Mouse (Mus musculus): ENCODE measurements around the gene Slit1. TPM values are rescaled to one million over a fixed set of nuclear protein-coding genes. Genes with fewer than 3 reads are reported as not detected.

Gene Slit1
- polyA plus RNA-seq, 1 experiment from 2014 or later, result 1.1 TPM

DNA sequence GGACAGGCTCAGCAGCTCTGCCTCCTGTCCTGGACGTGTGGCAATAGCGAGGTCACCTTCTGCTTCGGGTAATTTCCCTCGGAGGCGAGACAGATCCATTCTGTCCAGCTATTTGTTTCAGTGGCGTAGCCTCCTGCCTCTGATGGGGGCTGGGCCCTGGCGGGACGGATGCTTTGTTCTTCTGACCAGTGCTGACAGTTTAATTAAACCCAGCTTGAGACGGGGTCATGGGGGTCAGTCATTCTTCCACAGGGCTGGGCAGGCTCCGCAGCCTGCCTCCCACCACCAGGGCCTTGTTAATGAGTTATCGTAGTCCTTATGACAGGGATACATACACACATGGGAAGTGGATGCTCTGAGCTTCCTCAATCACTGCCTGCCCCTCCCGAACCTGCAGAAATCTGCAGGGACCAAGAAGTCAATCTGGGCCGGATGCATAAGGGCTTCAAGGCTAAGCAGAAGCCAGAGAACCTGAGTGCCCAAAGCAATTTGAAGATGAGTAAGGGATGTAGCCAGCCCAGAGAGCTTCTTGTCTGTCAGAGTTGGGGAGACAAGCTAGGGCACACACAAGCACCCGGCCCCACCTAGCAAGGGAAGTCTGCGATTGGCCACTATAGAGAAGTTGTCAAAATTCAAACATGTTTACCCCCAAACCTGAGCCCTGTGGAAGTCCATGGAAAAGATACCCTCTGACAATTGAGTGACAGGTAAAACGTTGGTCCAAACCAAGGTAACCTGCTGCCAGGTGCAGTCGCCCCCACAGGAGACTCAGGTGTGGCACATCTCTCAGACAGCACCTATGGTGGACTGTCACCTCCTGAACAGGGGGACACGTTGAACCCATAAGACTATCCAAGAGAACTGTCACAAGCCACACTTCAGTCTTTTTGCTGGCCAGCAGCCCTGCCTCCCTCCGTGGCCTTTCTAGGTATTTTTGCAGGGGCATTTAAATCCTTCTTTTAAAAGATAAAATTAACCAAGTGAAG lies 26.9 kb downstream of the Slit1 start:
- H3K27ac ChIP-seq, result peak overlapping the region; percentile 71
- no peaks in the 10 kb centered on the region for H3K9me3 ChIP-seq (replicated peaks)
- peaks cover 52% of the 10 kb centered on the region for H3K4me1 ChIP-seq
- H3K27me3 ChIP-seq (ENCODE audit: low read depth, poor library complexity, severe bottlenecking), result peaks cover 69% of the 10 kb centered on the region
- peak overlapping the region; percentile 23; the same call in 1 of the 2 replicates for H3K4me3 ChIP-seq
- DNase-seq (ENCODE audit: low spot score), result peak; percentile 86
- 21% methylated on average over 19 of the region's 19 CpGs for WGBS
- no peaks in the 10 kb centered on the region for H3K36me3 ChIP-seq

DNA sequence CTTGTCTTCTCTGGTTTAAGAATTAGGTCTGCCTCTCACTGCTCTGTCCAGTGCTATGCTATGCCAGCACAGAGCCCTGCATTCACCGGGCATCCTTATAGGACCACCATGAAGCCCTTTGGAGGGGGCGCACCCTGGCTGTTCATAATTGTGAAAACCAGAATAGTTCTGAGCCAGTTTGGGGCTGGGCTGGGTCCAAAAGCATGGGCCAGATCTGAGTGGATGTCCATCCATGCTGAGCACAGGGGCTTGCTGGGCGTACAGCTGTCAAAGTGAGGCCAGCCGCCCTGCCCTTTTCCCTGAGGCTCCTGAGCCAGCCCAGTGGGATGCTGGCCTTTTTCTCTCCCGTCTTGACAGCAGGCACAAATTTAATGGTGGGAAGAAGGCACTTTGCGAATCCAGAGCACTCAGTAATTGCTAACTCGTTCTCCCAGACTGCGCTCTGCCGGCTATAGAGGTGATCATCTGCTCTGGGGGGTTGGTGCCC lies 29.0 kb downstream of the Slit1 start:
- Histone ChIP-seq H3K27ac (no peak overlapping the region), H3K4me1 (peaks cover 52% of the 10 kb centered on the region), H3K27me3 (ENCODE audit: low read depth, poor library complexity, severe bottlenecking) (peaks cover 71% of the 10 kb centered on the region), H3K36me3 (no peaks in the 10 kb centered on the region), H3K9me3 (replicated peaks) (no peaks in the 10 kb centered on the region), H3K4me3 (no peak overlapping the region)
- WGBS, result 29% methylated on average over 9 of the region's 9 CpGs
- DNase-seq (ENCODE audit: low spot score), result no peak

DNA sequence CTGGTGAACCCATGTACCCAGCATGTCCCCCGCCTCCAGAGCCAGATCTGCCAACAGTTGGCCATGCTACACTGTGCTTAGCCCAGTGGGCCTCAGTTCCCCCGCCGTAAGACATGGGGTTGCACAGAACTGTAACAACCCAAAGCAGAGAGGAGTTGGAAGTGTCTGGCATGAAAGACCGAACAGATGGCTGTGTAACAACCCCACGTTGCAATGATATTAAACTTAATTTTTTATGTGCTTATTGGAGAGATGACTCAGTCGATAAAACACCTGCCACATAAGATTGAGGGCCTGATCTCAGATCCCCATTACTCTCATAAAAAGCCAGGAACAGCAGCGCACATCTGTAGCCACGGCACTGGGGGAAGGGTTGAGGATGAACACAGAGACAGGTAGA lies 30.6 kb downstream of the Slit1 start:
- Histone ChIP-seq H3K4me3 (no peak overlapping the region), H3K27me3 (ENCODE audit: low read depth, poor library complexity, severe bottlenecking) (peaks cover 60% of the 10 kb centered on the region), H3K4me1 (peaks cover 37% of the 10 kb centered on the region), H3K27ac (no peak overlapping the region), H3K9me3 (replicated peaks) (no peaks in the 10 kb centered on the region), H3K36me3 (no peaks in the 10 kb centered on the region)
- DNase-seq (ENCODE audit: low spot score), result no peak
- WGBS, result 93% methylated on average over 8 of the region's 8 CpGs

DNA sequence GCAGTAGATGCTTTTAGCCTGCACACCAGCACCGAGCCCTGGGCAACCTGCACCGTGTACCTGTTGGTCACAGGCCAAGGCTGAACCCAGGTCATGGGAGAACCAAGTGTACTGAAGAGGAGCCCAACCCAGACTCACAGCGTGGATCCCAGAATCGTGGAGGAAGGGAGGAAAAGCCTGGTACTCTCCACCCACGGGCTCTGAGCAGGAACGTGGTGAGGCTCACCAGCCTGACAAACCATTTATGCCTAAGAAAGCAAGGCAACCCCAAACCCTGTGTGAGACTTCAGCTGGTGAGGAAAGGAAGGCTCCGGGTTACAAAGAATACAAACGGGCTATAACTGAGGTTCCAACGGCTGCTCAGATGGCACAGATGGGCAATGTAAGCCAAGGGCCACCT lies 31.8 kb downstream of the Slit1 start:
- no peak overlapping the region for H3K27ac ChIP-seq
- DNase-seq (ENCODE audit: low spot score), result no peak
- peaks cover 37% of the 10 kb centered on the region for H3K4me1 ChIP-seq
- H3K4me3 ChIP-seq, result no peak overlapping the region
- WGBS, result 88% methylated on average over 9 of the region's 9 CpGs
- no peaks in the 10 kb centered on the region for H3K9me3 ChIP-seq (replicated peaks)
- peaks cover 58% of the 10 kb centered on the region for H3K27me3 ChIP-seq (ENCODE audit: low read depth, poor library complexity, severe bottlenecking)
- H3K36me3 ChIP-seq, result no peaks in the 10 kb centered on the region

DNA sequence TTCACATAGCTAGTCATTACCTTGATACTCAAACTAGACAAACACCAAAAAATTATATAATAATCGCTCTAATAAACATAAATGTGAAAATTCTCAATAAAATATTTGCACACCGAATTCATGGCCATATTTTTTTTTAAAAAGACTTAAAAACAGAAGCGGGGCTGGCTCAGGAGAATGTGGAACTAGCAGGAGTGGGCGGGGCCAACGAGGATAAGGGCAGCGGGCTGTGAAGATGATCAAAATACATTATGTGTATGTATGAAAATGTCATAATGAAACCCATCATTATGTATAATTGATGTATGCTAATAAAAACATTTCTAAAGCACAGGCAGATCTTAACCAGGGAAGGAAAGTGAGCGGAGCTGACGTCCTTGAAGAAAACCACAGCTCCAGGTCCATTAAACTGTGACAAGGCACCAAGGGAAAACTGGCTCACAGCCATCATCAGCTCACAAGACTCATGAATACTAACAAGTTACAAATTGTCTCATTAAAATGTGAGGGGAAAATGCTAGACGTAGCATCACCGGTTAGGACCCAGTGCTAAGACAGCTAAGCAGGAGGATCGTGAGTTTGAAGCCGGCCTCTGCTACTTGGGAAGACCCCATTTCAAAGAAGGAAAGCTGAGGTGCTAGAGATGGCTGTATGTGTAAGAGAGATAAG lies 33.8 kb downstream of the Slit1 start:
- no peaks in the 10 kb centered on the region for H3K36me3 ChIP-seq
- DNase-seq (ENCODE audit: low spot score), result no peak
- H3K4me1 ChIP-seq, result peaks cover 31% of the 10 kb centered on the region
- no peak overlapping the region for H3K27ac ChIP-seq
- no peak overlapping the region for H3K4me3 ChIP-seq
- WGBS, result 91% methylated on average over 12 of the region's 12 CpGs
- peaks cover 66% of the 10 kb centered on the region for H3K27me3 ChIP-seq (ENCODE audit: low read depth, poor library complexity, severe bottlenecking)
- no peaks in the 10 kb centered on the region for H3K9me3 ChIP-seq (replicated peaks)

DNA sequence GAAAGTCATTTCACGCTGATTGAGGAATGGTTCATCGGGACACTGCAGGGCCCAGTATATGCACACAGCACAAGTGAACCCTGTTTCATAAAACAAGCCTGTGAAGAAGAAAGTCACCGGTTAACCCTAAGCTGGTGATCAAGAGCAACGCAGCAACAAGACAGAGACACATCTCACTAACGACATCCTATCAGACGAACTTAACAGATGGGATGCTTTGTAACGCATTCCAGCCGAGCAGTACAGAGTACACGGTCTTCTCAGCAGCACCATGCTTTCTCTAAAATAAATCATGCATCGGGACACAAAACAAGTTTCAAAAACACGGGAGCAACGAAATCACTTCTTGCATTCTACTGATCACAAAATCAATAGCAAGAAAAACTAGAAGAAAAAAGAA lies 35.6 kb downstream of the Slit1 start:
- Histone ChIP-seq H3K9me3 (replicated peaks) (no peaks in the 10 kb centered on the region), H3K27ac (no peak overlapping the region), H3K4me3 (no peak overlapping the region), H3K36me3 (no peaks in the 10 kb centered on the region), H3K27me3 (ENCODE audit: low read depth, poor library complexity, severe bottlenecking) (peaks cover 60% of the 10 kb centered on the region), H3K4me1 (peaks cover 27% of the 10 kb centered on the region)
- WGBS, result 30% methylated on average over 12 of the region's 12 CpGs
- no peak for DNase-seq (ENCODE audit: low spot score)

DNA sequence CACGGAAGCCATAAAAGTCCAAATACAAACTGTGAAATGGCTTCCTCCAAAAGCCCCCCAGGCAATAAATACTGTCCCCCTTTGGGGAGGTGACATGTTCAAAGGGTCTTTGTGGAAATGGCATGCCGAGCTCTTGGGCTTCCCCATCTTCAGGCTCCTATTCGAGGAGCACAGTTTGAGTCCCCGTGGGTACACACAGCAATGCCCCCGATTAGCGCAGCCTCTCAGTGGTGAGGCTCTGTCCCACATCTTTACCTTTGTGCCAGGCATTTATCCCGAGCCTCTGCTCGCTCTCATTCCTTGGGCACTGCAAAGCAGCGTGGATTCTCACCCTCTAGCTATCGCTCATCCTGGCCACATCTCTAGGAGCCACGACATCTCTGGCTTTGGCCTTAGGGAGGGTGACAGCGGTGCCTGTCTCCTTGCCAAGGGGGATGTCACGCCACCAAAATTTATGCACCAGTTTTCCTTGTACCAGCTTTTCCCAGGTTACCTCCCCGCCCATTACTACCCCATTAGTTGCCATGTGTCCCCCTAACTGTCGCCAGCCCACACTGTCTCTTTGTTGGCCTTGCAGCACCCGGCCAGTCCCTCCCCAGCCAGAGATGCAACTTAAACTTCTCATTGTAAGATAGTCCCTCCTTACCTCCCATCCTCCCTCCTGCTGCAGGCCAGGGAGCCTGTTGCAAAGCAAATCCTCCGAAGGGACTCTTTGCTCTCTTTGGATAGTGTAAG lies 37.2 kb downstream of the Slit1 start:
- H3K4me3 ChIP-seq, result no peak overlapping the region
- H3K36me3 ChIP-seq, result no peaks in the 10 kb centered on the region
- DNase-seq (ENCODE audit: low spot score), result no peak
- peaks cover 47% of the 10 kb centered on the region for H3K27me3 ChIP-seq (ENCODE audit: low read depth, poor library complexity, severe bottlenecking)
- H3K27ac ChIP-seq, result no peak overlapping the region
- H3K4me1 ChIP-seq, result peaks cover 27% of the 10 kb centered on the region
- no peaks in the 10 kb centered on the region for H3K9me3 ChIP-seq (replicated peaks)
- WGBS, result 74% methylated on average over 17 of the region's 17 CpGs

DNA sequence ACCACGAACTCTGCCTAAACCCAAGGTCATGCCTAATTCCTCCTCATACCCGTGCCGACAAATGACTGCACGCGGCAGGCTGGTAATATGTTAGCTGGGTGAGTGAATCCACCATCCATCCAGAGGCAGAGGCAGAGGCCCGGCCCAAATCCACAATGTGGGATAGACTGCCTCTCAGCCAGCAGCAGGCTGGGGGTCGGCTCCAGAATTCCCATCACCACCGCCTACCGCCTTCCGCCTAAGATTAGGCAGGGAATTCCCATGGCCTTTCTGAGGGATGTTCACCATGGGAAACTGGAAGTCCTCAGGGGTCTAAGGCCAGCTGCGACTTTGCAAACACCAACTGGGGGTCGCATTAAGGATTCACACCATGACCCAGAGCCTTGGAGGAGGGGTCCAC lies 38.0 kb downstream of the Slit1 start:
- H3K9me3 ChIP-seq (replicated peaks), result no peaks in the 10 kb centered on the region
- peaks cover 27% of the 10 kb centered on the region for H3K4me1 ChIP-seq
- WGBS, result 57% methylated on average over 12 of the region's 12 CpGs
- peaks cover 44% of the 10 kb centered on the region for H3K27me3 ChIP-seq (ENCODE audit: low read depth, poor library complexity, severe bottlenecking)
- H3K36me3 ChIP-seq, result no peaks in the 10 kb centered on the region
- no peak overlapping the region for H3K27ac ChIP-seq
- H3K4me3 ChIP-seq, result no peak overlapping the region
- DNase-seq (ENCODE audit: low spot score), result no peak

DNA sequence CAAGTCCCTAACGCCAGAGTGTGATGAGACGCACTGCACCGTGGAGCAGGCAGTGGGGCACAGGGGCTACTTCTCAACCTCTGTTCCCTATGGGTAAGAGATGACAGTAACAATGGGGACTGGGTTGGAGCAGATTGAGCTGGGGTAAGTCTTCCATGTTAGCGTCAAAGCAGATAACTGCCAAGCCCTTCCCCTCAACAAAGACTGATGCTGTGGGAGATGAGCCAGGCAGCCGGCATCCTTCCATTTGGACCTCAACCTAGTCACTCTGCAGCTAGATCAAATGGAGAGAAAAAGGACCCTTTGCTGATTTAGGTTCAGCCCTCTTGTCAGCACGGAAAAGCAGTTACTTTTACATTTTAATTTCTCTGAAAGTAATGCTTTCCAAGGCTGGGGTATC lies 40.8 kb downstream of the Slit1 start:
- Histone ChIP-seq H3K4me3 (no peak overlapping the region), H3K9me3 (replicated peaks) (no peaks in the 10 kb centered on the region), H3K27me3 (ENCODE audit: low read depth, poor library complexity, severe bottlenecking) (peaks cover 49% of the 10 kb centered on the region), H3K4me1 (peaks cover 43% of the 10 kb centered on the region), H3K27ac (no peak overlapping the region), H3K36me3 (no peaks in the 10 kb centered on the region)
- no peak for DNase-seq (ENCODE audit: low spot score)
- WGBS, result 78% methylated on average over 6 of the region's 6 CpGs

DNA sequence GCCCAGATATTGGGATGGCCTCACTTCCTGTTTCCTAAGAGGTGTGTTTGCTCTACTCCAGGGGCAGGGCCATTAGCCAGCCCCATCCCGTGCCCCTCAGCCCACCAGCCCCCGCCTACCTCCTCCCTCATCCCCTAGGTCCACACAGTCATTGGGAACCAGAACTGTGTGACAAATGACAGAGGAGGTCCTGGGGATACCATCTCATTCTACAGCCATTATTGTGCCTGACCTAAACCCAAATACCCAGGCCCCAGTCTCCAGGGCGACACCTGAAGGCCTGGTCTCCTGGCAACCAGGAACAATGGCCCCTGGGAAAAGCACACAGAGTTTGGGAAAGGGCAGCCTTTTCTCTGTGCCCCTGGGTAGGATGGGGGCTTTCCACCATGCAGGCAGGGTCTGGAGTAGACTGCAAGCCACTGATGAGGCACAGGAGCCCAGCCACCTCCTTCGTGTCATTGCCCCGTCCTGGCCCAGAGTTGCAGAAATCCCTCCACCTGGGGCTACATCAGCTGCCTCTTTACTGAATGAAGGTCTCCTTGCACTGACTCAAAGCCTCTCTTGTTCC lies 44.5 kb downstream of the Slit1 start:
- WGBS, result 60% methylated on average over 5 of the region's 5 CpGs
- H3K36me3 ChIP-seq, result no peaks in the 10 kb centered on the region
- no peak overlapping the region for H3K27ac ChIP-seq
- peaks cover 42% of the 10 kb centered on the region for H3K27me3 ChIP-seq (ENCODE audit: low read depth, poor library complexity, severe bottlenecking)
- no peaks in the 10 kb centered on the region for H3K9me3 ChIP-seq (replicated peaks)
- H3K4me1 ChIP-seq, result peaks cover 36% of the 10 kb centered on the region
- no peak for DNase-seq (ENCODE audit: low spot score)
- no peak overlapping the region for H3K4me3 ChIP-seq

DNA sequence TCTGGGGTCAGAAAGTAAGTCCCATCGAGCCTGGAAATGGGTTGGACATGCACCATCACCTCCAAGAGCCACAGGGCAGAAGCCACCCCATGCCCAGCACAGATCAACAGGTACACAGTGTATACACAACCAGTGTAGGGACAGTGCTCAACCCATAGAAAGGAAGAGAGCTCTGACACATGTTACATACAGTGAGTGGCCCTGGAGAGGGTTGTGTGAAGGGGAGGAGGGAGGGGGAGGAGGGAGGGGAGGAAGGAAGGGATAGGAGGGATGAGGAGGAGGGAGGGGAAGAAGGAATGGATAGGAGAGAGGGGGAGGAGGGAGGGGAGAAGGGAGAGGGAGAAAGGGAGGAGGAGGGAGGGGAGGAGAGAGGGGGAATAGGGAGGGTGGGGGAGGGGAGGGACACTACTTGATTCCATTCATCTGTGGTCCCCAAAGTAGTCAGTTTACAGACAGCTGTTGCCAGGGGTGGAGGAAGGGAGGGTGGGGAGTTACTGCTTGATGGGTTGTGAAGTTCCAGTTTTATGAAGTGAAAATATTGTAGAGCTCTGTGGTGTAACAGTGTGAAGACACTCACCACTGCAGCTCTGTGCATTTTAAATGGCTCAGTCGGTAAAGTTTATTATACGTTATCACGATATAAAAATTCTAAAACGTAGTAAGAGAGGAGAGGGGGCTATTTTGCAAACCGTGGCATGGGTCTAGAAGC lies 45.5 kb downstream of the Slit1 start:
- peaks cover 40% of the 10 kb centered on the region for H3K4me1 ChIP-seq
- WGBS, result 78% methylated on average over 6 of the region's 6 CpGs
- H3K27ac ChIP-seq, result no peak overlapping the region
- H3K27me3 ChIP-seq (ENCODE audit: low read depth, poor library complexity, severe bottlenecking), result peaks cover 50% of the 10 kb centered on the region
- H3K36me3 ChIP-seq, result no peaks in the 10 kb centered on the region
- no peak for DNase-seq (ENCODE audit: low spot score)
- H3K9me3 ChIP-seq (replicated peaks), result no peaks in the 10 kb centered on the region
- no peak overlapping the region for H3K4me3 ChIP-seq
